Mouse (Mus musculus): ENCODE results near the gene Tgfbr1.
"Not testable (repeated sequence)": the region's sequence is repeated elsewhere in the genome, so short reads cannot be mapped to it uniquely, and the experiment has no call there.

The Tgfbr1 gene

DNA sequence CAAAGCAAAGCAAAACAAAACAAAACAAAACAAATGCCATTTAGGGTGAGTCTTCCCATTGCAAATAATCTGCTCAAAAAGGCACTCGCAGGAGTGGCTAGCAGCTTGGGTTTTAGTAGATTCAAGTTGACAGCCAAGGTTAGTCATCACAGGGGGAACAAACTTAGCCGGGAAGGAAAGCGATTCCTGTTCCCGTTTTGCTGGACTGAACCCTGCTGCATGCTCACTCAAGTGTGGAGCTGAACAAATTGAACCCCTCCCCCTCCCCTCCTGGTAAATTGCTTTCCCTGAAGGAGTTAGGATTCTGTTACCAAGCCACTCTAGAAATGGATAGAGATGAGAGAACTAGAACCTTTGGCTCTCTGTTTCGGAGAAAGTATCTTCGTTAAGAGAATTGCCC lies 3.3 kb upstream of the Tgfbr1 start:
- DNase-seq = peak; percentile 55

DNA sequence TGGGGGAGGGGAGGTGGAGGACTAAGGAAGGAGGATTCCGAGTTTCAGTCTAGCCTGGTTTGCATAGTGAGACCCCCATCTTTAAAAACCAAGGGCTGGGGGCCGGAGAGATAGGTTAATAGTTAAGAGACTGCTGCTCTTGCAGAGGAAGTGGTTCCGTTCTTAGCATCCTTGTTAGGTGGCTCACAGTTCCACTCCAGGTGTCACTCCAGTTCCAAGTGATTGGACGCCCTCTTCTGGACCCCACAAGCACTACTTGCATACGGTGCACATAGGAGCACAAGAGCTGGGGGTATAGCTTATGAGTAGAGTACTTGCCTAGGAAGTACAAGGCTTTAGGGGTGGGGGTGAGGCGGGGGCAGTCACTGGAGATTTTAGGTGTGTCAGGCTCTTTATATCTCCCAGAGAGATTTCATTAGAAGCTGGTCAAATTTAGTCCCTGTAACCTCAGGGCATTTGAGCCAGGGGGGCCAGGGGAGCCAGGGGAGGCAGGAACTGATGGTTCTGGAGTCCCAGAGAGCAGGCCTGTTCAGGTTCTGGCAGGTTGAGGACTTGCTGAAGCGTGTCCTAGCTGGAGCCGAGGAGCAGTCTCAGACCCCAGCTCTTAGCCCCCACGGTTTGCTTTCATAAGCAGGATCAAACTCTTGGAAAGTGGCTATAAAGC lies 1.5 kb upstream of the Tgfbr1 start:
- DNase-seq = peak; percentile 69

DNA sequence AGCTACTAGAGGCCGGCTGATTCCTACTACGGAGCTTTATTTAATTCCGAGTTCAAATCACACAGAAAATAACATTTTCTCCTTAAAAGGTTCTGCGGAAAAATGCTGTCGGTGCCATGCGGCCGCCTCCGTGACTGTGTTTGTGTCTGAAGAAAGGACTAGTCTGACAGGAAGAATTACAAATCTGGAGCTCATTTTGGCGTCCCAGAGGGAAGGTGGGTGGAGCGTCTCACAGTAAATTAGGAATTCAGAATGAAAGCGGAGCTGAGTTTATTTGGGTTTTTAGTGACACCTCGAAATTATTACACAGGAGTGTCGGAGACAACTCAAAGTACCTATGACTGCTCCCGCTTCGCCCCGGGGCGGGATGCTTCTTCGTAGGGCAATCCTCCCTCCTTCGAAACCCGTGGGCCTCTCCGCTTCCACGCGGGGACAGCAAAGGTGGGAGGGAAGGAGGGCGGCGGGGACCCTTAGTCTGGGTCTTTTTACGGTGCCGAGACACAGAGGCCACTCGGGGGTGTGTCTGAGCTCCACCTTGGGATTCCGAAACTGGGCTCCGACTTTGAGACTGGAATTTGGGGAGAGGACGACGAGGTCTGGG lies 861 bp upstream of the Tgfbr1 start:
- DNase-seq = peak; percentile 53

DNA sequence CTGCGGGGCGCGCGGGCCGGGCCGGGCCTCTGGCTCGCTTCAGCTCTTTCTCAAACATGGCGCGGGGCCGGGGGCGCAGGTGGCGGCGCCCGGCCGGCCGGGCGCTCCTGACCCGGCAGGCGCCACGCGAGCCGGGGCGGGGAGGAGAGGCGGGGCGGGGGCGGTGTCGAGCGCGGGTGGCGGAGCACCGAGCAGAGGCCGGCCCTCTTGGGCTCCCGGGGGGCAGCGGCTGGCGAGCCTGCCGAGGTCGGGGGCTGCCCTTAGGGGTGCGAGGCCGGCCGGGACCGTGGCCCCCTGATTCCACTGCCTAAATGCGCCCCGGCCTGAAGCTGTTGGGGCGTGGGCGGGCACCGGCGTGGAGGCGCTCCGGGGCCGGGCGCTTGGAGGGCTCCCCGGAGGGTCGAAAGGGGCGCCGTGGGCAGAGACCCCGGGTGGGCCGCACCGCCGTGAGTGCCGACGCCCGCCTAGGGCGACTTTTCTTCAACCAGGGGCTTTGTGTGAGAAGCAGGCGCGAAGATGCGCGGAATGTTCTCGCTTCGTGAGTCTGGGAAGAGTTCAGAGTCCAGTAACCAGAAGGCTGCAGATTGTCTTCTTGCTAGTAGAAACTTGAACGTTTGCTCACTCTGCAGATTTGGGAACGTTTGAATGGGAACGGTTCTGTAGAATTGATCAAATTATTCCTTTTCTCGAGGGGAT lies 542 bp downstream of the Tgfbr1 start:
- DNase-seq = peak; percentile 45

DNA sequence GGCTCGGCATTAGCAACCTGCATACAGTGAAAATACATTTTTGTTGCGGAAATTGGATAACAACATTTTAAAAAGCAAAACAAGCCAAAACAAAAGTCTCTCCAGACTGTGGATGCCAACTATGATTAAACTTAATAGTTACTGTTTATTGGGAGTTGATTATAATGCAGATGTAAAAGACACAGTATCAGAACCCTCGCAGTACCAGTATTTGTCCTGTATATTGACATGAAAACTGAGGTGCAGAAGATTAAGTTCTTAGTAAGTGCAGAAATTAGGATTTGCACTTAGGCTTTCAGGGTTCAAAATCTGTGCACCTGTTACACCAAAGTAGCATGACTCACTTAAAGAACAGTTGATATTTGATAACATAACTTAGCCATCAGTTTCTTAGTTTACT lies 1.3 kb downstream of the Tgfbr1 start:
- no peak for DNase-seq

DNA sequence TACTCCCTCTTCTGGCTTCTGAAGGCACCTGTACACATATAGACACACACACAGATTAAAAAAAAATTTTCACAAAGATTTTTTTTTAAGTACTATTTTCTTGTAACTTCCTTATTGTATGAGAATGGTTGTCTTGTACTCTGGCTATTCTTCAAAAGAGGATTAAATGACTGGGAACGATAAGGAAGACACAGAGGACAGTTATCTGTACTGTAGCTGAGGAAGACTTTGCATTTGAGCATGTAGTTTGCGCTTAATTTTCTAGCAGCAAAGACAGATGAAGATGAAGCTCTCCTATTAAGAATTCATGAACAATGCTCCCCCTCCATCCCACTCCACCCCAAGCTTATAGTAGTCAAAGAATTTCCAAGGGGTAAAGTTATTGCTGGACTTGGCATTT lies 9.6 kb downstream of the Tgfbr1 start:
- no peak for DNase-seq

DNA sequence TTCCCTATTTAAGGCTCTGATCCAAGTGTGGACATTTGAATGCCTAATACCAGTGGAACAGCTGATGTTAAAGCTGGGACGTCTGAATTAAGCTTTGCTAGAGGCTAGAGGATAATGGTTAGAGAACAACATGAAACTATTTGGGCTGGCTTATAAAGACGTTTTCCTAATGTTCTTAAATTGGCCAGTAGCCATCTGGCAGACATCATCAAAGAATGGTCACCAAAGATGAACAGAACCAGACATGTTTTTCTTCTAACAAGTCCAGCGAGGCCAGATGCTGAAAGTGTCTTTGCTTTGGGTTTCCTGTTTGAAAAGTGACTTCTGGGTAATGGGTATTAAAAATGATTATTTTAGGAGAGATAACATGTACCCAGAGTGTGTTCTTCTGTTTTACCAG lies 10.1 kb downstream of the Tgfbr1 start:
- no peak for DNase-seq

DNA sequence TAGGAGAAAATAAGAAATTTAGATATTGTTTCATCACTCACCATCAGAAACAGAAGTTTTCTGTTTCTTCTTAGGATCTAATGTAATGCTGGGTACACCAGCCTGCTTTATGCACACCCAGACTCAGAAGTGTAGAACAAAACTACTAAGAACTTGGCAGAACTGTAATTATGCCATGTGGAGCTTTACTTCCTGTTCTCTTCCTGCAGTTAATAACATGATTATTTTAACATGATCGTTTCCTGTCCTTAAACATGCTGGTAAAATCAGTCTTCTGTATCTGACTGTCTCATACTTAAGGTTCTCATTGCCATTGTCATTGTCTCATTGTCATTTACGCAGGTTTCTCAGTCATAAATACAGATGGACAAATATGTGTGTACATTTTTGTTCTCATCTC lies 15.7 kb downstream of the Tgfbr1 start:
- no peak for DNase-seq

DNA sequence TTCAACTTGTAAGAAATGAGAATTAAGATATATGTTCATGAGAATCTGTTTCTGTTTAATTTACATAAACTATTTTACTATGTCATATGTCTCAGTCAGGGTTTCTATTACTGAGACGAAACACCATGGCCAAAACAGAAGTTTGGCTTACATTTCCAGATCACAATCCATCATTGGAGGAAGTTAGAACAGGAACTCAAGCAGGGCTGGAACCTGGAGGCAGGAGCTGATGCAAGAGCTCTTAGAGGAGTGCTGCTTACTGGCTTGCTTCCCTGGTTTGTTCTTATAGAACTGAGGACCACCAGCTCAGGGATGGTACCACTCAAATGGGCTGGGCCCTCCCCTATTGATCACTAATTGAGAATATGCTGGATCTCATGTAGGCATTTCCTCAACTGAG lies 25.7 kb downstream of the Tgfbr1 start:
- DNase-seq = no peak

DNA sequence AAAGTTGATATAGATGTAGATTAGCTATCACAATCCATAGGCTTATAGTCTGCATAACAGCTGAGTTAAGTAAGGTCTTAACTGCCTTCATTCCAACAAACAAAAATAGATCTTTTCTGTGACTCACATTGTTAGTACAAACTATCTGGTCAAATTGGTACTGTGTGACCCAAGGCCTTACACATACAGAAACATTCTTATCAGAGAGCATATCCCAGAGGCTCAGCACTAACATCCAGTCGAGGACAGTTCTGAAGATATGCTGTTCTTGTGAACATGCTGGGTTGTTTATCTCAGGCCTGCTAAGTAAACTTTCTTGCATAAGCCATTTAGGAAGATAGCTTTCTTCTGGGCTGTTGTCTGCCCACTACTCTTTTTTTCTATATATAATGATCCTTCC lies 29.4 kb downstream of the Tgfbr1 start:
- DNase-seq = no peak

DNA sequence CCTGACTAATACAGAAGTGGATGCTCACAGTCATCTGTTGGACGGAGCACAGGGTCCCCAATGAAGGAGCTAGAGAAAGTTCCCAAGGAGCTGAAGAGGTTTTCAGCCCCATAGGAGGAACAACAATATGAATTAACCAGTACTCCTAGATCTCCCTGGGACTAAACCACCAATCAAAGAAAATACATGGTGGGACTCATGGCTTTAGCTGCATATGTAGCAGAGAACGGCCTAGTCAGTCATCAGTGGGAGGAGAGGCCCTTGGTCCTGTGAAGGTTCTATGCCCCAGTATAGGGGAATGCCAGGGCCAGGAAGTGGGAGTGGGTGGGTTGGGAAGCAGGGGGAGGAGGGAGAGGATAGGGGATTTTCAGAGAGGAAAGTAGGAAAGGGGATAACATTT lies 38.9 kb downstream of the Tgfbr1 start:
- DNase-seq = not testable (repeated sequence)

DNA sequence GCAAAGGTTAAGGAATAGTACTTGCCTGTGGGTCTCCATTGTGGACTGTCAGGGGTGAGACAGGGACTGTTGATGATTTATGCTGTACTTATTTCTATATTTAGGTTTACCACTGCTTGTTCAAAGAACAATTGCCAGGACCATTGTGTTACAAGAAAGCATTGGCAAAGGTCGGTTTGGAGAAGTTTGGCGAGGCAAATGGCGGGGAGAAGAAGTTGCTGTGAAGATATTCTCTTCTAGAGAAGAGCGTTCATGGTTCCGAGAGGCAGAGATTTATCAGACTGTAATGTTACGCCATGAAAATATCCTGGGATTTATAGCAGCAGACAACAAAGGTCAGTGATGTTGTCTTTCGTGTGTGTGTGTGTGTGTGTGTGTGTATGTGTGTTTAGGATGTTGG lies 43.2 kb downstream of the Tgfbr1 start:
- no peak for DNase-seq

DNA sequence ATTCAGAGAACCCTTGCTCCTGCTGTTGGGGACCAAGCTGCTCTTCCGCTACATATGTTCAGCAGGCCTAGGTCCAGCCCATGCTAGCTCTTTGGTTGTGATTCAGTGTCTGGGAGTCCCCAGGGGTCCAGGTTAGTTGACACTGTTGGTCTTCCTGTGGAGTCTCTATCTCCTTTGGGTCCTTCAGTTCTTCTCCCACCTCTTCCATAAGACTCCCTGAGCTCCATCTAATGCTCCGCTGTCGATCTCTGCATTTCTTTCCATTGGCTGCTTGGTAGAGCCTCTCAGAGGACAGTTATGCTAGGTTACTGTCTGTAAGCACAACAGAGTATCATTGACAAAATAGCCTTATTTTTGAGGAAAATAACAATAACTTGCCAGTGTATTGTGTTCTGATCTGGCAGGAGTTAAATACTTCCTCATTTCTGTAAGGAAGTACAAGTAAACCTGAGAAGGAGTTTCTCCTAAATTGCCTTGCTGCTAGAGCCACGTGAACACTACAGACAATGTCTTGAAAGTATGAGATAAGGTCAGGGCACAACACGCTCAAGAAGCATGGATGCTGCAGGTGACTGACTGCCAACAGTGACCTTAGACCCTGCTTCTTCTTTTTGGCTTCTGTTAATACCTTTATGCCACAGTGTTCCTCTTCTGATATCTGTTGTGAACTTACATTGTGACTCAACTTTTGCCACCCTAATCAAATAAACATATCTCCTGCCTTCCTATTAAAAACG lies 45.1 kb downstream of the Tgfbr1 start:
- DNase-seq = no peak

DNA sequence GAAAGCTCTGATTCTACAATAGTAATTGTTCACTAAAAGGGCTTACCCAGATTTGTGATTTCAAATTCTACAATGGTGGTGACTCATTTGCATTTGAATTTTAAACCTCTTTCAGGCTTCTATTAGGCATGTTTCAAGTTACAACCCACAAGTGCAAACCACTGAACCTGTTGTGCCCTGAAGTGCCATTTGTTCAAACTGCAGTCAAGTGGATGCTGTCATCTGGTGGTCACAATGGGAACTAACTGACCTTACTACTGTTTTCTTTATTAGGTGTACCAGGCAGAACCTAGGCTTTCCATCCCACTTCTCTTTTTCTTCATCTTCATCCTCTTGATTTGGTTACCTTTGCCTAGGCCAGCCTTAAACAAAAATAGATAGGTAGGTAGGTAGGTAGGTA lies 46.8 kb downstream of the Tgfbr1 start:
- DNase-seq = peak; percentile 20

DNA sequence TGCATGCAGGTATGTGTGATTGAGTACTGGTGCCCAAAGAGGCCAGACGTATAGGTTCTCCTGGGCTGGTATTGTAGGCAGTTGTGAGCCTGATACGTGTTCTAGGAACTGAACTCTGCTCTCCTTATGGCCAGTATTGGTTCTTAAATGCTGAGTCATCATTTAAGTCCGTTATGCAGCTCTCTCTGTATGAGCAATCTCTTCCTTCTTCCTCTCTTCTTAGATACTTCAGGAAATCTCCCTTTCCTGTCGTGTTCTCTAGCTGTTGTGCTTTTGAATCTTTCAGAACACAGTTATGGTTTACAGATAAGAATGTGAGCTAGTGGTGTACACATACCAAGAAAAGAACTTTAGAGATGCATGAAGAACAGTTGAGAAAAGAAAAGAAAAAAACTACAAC lies 47.3 kb downstream of the Tgfbr1 start:
- DNase-seq = no peak

DNA sequence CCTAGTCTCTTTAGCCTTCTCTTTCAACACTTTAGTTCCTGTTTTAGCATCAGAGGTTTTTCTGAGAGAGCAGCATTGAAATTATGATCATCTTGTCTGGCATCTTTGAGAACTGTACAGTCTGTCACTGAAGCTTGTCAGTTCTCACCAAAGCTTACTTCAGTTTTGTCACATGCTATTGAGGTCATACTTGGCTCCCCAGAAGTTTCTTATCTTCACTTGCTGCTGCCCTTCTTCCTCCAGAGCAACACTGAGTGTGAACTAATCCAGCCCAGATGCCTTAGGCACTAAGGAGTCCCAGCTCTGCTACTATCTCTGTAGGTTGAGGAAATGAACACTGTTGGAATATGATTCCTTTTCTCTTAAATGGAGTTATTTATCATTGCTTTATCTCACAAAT lies 49.2 kb downstream of the Tgfbr1 start:
- DNase-seq = no peak

DNA sequence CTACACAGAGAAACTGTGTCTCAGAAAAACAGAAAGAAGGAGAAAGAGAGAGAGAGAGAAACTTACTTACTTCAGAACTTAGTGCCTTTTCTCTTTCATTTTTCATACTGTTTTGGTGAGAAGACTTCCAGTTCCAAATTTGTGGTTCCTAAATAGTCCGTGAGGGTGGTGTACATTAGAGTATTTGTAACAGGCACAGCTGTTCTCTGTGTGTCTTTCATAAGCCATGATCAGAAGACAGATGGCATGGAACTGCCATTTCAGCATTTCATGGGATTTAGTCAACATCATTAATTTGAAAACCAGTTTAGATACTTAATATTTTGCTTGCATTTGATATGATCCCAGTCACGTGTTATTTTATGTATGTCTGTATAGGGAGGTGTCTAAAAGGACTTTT lies 51.5 kb downstream of the Tgfbr1 start:
- DNase-seq = no peak

DNA sequence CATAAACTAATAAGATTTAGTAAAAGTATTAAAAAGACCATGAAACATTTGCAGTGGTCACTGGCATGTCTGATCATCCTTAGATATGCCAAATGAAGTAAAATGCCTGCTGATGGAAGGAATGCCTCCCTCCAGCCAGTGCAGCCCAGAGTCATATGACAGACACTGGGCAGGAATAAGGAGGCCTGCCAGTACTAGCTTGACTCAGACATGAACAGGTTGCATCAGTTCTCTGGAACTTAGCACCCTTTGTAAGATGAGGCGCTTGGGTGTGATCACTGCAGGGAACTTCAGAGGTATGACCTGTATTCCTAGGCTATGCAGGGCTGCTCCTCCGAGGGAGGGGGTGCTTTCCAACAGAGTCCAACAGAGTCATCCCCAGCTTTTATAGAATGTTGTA lies 54.1 kb downstream of the Tgfbr1 start:
- no peak for DNase-seq

DNA sequence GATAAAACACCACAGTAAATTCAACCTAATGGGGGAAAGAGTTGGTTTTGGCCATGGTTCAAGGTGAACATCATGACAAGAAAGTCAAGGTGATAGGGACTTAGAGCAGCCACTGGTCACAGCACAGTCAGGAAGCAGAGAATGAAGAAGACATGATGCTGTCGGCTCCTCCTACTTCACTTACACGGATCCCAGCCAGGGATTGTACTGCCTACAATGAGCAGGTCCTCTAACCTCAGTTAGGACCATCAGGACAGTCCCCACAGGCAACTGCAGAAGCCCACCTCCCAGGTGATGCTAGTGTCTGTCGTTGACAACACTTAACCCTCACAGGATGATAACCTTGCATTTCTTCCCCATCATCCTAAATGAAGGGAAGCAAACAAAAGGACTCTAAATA lies 64.8 kb downstream of the Tgfbr1 start:
- DNase-seq = no peak

DNA sequence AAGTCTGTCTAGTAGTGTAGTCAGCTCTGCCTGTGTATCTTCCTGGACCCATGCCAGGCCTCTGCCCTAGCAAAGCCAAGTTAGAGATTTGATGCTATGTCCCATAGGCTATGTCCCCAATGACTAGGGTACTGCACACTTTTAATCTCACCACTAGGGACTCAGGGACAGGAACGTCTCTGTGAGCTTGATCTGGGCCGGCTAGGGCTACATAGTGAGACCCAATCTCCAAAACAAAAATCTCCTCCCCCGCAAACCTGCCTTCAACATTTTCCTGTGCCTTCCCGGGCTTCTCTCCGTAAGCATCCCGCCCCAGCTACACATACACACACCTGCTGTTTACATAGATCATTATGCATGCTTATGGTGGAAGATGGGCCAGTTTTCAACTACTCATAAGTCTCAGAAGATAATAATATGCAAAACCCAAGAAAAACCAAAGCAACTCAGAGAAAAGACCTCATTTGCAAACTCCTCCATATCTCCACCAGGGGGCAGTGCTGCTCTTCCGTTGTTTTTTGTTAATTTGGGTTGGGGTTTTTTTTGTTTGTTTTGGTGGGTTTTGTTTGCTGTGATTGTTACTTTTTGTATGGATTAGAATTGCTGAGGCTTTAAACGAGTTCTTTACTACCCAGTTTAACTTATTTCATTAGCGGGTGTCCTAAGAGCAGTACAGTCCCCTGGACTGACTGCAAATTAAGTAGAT lies 66.4 kb downstream of the Tgfbr1 start:
- no peak for DNase-seq

DNA sequence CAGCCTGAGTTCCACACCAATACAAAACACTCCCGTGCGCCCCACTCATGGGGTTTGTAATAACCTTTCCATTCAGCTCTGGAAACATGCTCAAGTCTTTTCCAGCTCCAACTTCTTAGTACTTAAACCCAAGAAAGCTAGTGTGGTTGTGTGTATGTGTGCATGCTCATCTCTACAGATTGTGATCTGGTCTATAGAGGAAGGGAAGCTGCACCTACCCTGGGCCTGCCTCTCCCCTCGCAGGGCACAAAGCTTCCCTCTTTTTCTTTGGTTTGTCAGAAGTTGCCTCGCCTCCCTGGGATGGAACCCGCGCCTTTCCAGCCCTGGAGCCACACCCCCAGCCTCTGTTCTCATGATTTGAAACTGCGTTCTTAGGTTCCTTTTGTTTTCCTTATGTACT lies 67.2 kb downstream of the Tgfbr1 start:
- no peak for DNase-seq

DNA sequence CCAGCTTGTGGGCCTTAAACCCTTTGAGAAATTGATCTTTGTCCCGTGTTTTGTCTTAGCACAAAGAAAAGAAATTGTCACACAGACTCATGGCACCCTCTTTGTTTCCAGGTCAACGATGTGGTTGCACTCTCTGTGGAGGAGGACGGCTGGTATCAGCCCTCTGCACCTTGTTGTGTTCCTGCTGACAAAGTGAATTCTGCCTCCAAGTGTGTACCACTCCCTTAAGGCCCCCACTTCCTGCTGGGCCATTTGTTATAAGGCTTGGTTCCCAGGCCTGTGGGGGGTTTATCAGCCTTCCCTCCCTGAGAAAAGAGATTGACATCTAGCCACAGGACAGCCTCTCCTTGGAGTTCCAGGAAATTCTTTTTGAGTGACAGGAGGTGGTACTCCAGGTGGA lies 69.2 kb downstream of the Tgfbr1 start:
- no peak for DNase-seq

DNA sequence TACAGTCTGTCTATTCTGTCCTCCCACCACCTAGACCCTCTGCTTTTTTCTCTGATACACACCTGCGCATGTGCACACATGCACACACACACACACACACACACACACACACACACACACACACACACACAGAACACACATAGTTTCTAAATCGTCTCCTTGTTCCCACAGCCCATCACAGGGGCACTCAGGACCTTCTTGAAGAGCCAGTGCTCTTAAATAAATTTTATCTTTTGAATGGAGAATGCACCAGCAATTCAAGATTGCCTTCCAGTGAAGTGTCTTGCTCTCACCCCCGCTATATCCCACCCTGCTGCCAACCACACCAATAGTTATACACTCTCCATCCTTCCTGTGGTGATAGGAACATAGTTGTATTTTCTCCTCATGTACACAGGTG lies 69.9 kb downstream of the Tgfbr1 start:
- no peak for DNase-seq

Data from kidney, adult 11 months (tissue).